Mouse (Mus musculus) stomach, embryonic 14.5 days (tissue): Measurements from ENCODE around the gene Tnfrsf18. TPM values are rescaled to one million over a fixed set of nuclear protein-coding genes. Genes with fewer than 3 reads are reported as not detected.

Source experiments
- ATAC-seq: fragments of 200-750 bp; cut with Nextera tagmentation; 2 replicates; pipeline ENCODE4 v1.8.0; 2017; ENCODE audit warnings: low read depth, moderate TSS enrichment; ENCODE audit not compliant: insufficient number of reproducible peaks, insufficient read depth, low FRiP score
- H3K27ac ChIP-seq: fragments of 300-500 bp; sonication (generic); 2 replicates; pipeline ENCODE4 v1.5.1; 2014; ENCODE audit warnings: mild to moderate bottlenecking, low read length, moderate library complexity, mixed read lengths
- H3K27me3 ChIP-seq: fragments of 300-500 bp; sonication (generic); 2 replicates; pipeline ENCODE4 v1.6.1; 2014; ENCODE audit warnings: low read length, control low read depth, mixed read lengths; ENCODE audit not compliant: control insufficient read depth, insufficient read depth
- H3K36me3 ChIP-seq: fragments of 300-500 bp; sonication (generic); 2 replicates; pipeline ENCODE4 v1.6.1; 2014; ENCODE audit warnings: mild to moderate bottlenecking, control low read depth, low read length, moderate library complexity, mixed read lengths; ENCODE audit not compliant: control insufficient read depth, insufficient read depth
- H3K4me1 ChIP-seq: fragments of 300-500 bp; sonication (generic); 2 replicates; pipeline ENCODE4 v1.6.1; 2014; ENCODE audit warnings: low read length, control low read depth, mixed read lengths; ENCODE audit not compliant: control insufficient read depth, insufficient read depth
- H3K4me2 ChIP-seq: fragments of 300-500 bp; sonication (generic); replicated peaks from 2 replicates; pipeline ENCODE4 v1.6.1; 2014; ENCODE audit warnings: low read depth, low read length, control low read depth
- H3K4me3 ChIP-seq: fragments of 300-500 bp; sonication (generic); 2 replicates; pipeline ENCODE4 v1.5.1; 2014; ENCODE audit warnings: low read depth, low read length, control low read depth
- H3K9ac ChIP-seq: fragments of 300-500 bp; sonication (generic); replicated peaks from 2 replicates; pipeline ENCODE4 v1.6.1; 2014; ENCODE audit warnings: low read depth, mild to moderate bottlenecking, control low read depth, low read length, moderate library complexity, mixed read lengths
- H3K9me3 ChIP-seq: fragments of 300-500 bp; sonication (generic); 2 replicates; pipeline ENCODE4 v1.6.1; 2016; ENCODE audit warnings: low read depth, low read length, control low read depth; ENCODE audit not compliant: control insufficient read depth
- WGBS: fragments of 180-500 bp; shearing (Covaris S2); extraction: QIAGEN DNeasy Blood & Tissue Kit; methylation state at CpG from one replicate; pipeline ENCODE4 v1.1.7; 2014; 5-methylcytosine and 5-hydroxymethylcytosine counted together
- polyA plus RNA-seq: library from polyadenylated mRNA; unstranded; fragments of >200 nt; fragmentation: Nextera tagmentation; extraction: Ambion mirVana; gene quantifications from 2 replicates; pipeline ENCODE4 v1.2.1, GENCODE M21; 2014

Tnfrsf18 gene
- polyA plus RNA-seq: 2.7 and 3.2 TPM in 2 replicates

DNA sequence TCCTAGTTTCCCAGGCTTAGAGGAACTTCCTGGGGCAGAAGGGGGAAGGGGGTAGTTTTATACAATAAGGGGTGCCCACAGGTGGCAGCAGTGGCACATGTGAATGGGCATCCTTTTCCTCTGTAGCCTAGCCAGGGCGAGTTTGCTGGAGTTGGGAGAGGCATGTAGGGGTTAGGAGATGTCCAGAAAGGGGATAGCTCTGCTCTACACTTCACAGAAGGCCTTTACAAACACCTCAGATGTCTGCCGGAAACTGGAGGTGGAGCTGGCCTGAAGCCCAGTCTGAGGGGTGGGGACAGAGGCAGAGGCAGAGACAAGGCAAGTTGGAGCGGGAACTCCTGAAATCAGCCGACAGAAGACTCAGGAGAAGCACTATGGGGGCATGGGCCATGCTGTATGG is at the start of gene Tnfrsf18:
TSS of gene Tnfrsf18 (plus strand) at position 152 of the 400 bp plus-strand sequence.
- Histone ChIP-seq H3K9ac (no peak within 1 kb of the TSS), H3K27me3 (no peaks in the 10 kb centered on the region), H3K27ac (no peak within 1 kb of the TSS), H3K9me3 (no peaks in the 10 kb centered on the region), H3K36me3 (peaks cover 4% of the 10 kb centered on the region; the same call in 1 of the 2 replicates), H3K4me1 (peaks cover 7% of the 10 kb centered on the region; the same call in 1 of the 2 replicates), H3K4me2 (no peak within 1 kb of the TSS), H3K4me3 (no peak within 1 kb of the TSS)
- 41% methylated on average over 4 of the region's 4 CpGs for WGBS
- peak; percentile 14; the same call in 1 of the 2 replicates for ATAC-seq

DNA sequence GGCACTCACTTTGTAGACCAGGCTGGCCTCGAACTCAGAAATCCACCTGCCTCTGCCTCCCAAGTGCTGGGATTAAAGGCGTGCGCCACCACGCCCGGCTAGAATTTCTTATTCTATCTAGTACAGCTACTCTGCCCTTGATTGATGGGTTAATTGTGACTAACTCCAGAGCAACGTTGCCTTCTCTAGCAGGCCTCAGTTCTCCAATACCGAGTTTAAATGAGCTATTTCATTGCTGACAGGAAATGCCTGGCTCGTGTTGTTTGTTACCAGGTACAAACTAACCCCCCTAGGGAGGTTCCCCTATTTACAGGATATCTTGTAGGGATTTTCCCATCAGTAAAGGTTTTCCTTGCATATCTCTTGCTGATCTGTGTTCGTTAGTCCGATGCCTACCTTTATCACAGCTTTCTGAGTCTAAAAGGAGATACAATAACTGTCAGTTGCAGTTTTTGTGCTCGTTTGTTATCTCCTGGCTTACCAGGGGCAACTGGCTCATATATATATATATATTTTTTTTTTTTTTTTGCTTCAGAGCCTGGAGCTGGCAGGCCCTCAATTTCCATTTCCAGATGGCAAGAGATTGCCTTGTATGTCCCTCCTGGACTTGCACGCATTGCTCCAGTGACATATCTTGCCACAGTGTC is 44.4 kb upstream of the Tnfrsf18 start:
- no peak for ATAC-seq
- H3K4me3 ChIP-seq: no peak overlapping the region
- WGBS: 77% methylated on average over 12 of the region's 12 CpGs
- no peaks in the 10 kb centered on the region for H3K27me3 ChIP-seq
- no peaks in the 10 kb centered on the region for H3K36me3 ChIP-seq
- H3K27ac ChIP-seq: no peak overlapping the region
- H3K9me3 ChIP-seq: no peaks in the 10 kb centered on the region
- no peak overlapping the region for H3K4me2 ChIP-seq
- no peak overlapping the region for H3K9ac ChIP-seq
- H3K4me1 ChIP-seq: no peaks in the 10 kb centered on the region

DNA sequence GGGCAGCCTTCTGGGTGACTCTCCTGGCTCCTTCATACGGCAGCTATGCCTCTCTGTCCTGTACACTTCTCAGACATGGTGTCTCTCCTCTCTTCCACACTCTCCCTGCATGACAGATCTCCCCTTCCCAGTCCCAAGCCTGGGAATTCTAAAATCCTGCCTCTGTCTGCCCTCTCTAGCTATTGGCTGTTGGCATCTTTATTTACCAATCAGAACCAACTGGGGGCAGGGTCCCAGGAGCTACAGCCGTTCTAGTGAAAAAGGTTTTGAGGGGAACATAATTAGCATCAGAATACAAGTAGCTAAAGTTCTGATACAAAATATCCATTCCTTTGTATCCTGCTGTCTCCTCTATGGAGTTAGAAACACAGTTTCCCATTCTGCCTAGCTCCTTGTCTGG is 42.2 kb upstream of the Tnfrsf18 start:
- Histone ChIP-seq H3K36me3 (no peaks in the 10 kb centered on the region), H3K9me3 (no peaks in the 10 kb centered on the region), H3K27me3 (no peaks in the 10 kb centered on the region), H3K4me2 (no peak overlapping the region), H3K4me1 (no peaks in the 10 kb centered on the region), H3K27ac (no peak overlapping the region), H3K9ac (no peak overlapping the region), H3K4me3 (no peak overlapping the region)
- ATAC-seq: no peak
- 15% methylated on average over 2 of the region's 2 CpGs for WGBS

DNA sequence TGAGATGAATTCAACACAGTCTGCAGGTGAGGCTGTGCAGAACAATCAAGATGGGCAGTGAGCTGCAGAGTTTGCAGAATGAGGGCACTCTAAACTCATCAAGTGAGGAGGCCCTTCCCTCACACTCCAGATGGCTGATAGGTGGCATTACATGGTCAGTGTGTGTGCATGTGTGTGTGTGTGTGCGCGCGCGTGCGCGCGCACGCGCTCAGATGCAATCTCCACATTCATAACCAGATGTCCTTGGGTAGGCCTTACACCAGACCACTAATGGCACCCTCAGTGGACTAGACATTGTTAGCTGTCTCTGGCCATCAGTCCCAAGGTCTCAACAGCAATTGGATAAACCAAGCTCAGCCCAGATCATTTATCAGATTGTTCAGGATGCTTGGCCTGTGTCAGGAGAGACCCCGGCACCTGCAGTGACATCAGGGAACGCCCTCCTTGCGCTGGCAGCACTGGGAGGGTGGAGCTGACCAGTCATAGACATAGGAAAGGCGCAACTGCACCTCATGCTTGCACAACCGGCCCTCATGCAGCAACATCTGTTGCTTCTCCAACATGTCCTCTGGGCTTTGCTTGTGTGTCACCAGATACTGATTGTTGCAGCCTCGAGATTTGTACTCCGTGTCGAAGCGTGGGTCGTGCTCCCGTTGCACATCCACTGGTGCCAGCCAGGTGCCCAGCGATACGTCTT is 34.6 kb upstream of the Tnfrsf18 start:
- peak overlapping the region; percentile 72 for H3K4me3 ChIP-seq
- peak overlapping the region; percentile 99 for H3K4me2 ChIP-seq
- peaks cover 15% of the 10 kb centered on the region; the same call in 1 of the 2 replicates for H3K4me1 ChIP-seq
- no peaks in the 10 kb centered on the region for H3K9me3 ChIP-seq
- peak overlapping the region; percentile 95; the same call in 1 of the 2 replicates for H3K27ac ChIP-seq
- 83% methylated on average over 22 of the region's 22 CpGs for WGBS
- peak overlapping the region; percentile 69 for H3K9ac ChIP-seq
- H3K36me3 ChIP-seq: peaks cover 4% of the 10 kb centered on the region; the same call in 1 of the 2 replicates
- no peaks in the 10 kb centered on the region for H3K27me3 ChIP-seq
- no peak for ATAC-seq

DNA sequence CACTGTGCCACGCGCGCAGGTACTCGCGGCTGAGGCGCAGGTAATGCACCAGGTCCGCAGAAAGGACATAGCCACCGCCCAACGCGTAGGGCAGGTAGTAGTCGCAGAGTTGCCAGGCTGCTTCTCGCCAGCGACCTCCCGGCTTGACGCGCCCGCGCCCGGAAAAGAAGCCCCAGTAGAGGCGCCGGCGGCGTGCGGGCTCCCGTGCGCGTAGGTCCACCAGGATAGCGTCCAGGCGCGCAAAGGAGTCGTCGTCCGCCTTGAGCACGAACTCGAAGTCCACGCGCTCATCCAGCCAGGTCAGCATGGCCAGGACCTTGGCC is 34.1 kb upstream of the Tnfrsf18 start:
- Histone ChIP-seq H3K4me3 (peak overlapping the region; percentile 72), H3K9me3 (no peaks in the 10 kb centered on the region), H3K4me1 (peaks cover 15% of the 10 kb centered on the region; the same call in 1 of the 2 replicates), H3K4me2 (peak overlapping the region; percentile 99), H3K27me3 (no peaks in the 10 kb centered on the region), H3K27ac (peak overlapping the region; percentile 95), H3K9ac (peak overlapping the region; percentile 69), H3K36me3 (peaks cover 8% of the 10 kb centered on the region; the same call in 1 of the 2 replicates)
- WGBS: 24% methylated on average over 33 of the region's 37 CpGs
- ATAC-seq: peak; percentile 10

DNA sequence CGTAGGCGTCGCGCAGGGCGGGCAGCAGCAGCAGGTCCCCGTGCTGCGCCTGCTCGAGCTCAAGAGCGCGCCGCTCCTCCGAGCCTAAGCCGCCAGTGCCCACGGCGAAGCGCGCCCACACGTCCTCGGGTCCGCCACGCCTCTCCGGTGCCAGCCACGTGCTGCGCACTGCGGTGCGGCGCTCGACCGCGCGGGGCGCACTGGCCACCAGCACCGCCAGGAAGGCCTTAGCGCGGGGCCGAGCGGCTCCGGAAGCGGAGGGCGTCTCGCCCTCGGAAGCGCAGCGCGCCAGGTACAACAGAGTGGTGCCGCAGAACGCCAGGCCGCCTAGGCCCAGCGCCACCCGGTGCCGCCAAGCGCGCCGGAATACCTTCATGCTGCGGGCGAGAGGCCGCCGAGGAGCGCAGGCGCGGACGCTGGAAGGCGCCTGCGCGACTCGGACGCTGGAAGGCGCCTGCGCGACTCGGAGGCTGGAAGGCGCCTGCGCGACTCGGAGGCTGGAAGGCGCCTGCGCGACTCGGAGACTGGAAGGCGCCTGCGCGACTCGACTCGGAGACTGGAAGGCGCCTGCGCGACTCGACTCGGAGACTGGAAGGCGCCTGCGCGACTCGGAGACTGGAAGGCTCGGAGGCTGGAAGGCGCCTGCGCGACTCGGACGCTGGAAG is 33.6 kb upstream of the Tnfrsf18 start, which contains the start of the genes B3galt6 and Sdf4:
TSS of gene B3galt6 (minus strand) at position 409 of the 665 bp plus-strand sequence.
TSS of gene Sdf4 (plus strand) at position 632 of the 665 bp plus-strand sequence.
- ATAC-seq: peak; percentile 85
- WGBS: under 1% methylated on average over 98 of the region's 99 CpGs
- H3K9ac ChIP-seq: peak within 1 kb of the TSS; percentile 76

DNA sequence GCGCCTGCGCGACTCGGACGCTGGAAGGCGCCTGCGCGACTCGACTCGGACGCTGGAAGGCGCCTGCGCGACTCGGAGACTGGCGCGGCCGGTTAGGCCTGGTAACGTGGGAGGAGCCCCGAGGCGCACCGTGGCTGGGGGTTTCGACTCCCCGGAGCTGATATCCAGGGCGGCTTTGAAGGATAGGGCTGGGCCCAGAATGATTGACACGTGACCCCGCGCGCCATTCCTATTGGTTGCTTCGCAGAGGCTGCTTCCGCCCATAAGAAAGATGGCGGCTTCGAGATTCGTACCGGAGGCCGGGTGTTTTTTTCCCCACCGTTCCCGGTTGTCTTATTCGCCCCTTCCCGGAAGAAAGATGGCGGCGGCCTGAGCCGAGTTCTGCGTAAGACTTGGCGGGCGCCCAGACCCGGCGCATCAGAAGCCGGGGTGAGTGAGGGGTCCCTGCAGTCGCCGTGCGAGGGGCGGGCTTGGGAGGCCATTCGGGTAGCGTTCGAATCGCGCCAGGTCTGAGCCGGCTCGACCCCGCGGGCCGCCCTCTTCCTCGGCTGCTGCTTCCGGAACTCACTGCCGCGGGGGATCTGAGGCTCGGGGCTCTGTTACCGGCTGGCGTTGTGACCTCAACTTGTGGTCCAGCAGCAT is 32.9 kb upstream of the Tnfrsf18 start:
- peaks cover 18% of the 10 kb centered on the region; the same call in 1 of the 2 replicates for H3K36me3 ChIP-seq
- under 1% methylated on average over 70 of the region's 70 CpGs for WGBS
- peak overlapping the region; percentile 81 for H3K27ac ChIP-seq
- peak; percentile 90 for ATAC-seq
- H3K9ac ChIP-seq: peak overlapping the region; percentile 76
- H3K9me3 ChIP-seq: no peaks in the 10 kb centered on the region
- H3K4me3 ChIP-seq: peak overlapping the region; percentile 72
- H3K4me1 ChIP-seq: peaks cover 15% of the 10 kb centered on the region; the same call in 1 of the 2 replicates
- peak overlapping the region; percentile 54 for H3K4me2 ChIP-seq
- no peaks in the 10 kb centered on the region for H3K27me3 ChIP-seq

More for the DNA sequence above, 33.6 kb upstream of the Tnfrsf18 start, which contains the start of the genes B3galt6 and Sdf4:
- H3K36me3 ChIP-seq: peaks cover 12% of the 10 kb centered on the region; the same call in 1 of the 2 replicates
- no peaks in the 10 kb centered on the region for H3K27me3 ChIP-seq
- peak within 1 kb of the TSS; percentile 72 for H3K4me3 ChIP-seq
- H3K27ac ChIP-seq: peak within 1 kb of the TSS; percentile 95
- H3K9me3 ChIP-seq: no peaks in the 10 kb centered on the region
- H3K4me1 ChIP-seq: peaks cover 15% of the 10 kb centered on the region; the same call in 1 of the 2 replicates
- peak within 1 kb of the TSS; percentile 99 for H3K4me2 ChIP-seq
